Mouse (Mus musculus): ENCODE results near the gene Gm28230. TPM values are rescaled to one million over a fixed set of nuclear protein-coding genes. Genes with fewer than 3 reads are reported as not detected.

Gene Gm28230
- polyA plus RNA-seq, 1 experiment from 2014 or later, result 0.05 TPM

DNA sequence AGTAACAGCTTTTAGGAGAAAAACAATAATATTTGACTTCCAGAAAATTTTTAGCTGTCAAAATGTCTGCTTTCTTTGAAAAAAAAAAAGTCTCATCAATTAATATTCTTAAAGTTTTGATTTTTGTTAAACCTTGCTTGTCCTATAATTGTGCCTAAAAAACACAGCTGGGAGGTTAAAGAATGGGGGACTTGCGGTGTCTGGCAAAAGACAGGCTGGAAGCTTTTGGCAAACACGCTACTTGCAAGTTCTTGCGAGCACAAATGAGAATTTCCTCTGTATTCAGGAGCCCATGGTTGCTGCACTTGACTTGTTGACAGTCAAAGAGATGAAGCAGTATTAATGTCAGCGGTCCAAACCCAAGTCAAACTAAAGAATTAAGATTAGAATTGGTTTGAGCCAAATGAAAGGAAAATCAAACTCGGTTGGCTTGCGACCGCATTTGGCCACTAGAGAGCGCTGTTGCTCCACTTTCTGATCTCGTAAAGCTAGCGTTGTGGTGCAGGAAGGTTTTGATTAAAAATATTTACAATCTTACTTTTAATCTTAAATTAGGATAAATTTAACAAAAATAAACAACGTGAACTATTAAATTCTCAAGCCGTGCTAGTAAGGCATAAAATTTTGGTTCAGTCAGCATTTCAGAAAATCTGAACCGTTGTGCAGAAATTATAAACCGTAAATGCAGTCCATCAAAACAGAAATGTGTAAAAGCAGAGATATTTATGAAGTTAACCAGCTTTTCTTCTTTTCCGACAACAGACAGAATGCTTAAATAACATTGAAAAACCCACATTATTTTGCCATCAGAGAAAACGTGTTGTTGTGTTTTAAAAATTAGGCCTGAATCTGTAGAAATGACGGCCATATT, 24.3 kb upstream of the Gm28230 start:
- H3K4me1 ChIP-seq, result peaks cover 28% of the 10 kb centered on the region
- H3K27ac ChIP-seq, result no peak overlapping the region
- H3K4me2 ChIP-seq, result no peak overlapping the region
- WGBS, result 10% methylated on average over 17 of the region's 17 CpGs
- H3K9me3 ChIP-seq, result no peaks in the 10 kb centered on the region
- no peak for ATAC-seq (ENCODE audit: borderline replicate concordance, extremely low read depth, low FRiP score, low TSS enrichment)
- H3K27me3 ChIP-seq, result peaks cover 98% of the 10 kb centered on the region
- H3K9ac ChIP-seq, result no peak overlapping the region
- no peaks in the 10 kb centered on the region for H3K36me3 ChIP-seq
- H3K4me3 ChIP-seq, result no peak overlapping the region

DNA sequence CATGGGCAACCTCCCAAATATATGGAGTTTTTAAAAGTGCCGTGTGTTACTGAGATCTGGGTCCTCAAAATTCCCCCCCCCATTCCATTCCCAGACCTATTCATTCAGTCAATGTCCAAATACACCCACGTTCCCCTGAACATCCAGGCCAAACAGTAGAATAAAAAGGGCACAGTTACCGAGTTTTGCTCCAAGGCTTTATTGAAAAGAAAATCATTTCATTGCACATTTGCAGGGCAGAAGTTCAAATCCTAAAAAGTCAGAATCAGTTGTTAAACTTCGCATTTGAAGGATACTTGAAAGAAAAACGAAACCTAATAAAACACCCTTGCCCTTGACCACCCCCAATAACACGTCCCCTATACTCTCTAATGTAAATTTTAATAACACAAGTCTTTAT, 23.7 kb upstream of the Gm28230 start:
- peaks cover 24% of the 10 kb centered on the region for H3K4me1 ChIP-seq
- H3K4me2 ChIP-seq, result no peak overlapping the region
- WGBS, result 17% methylated on average over 6 of the region's 6 CpGs
- no peaks in the 10 kb centered on the region for H3K9me3 ChIP-seq
- no peak for ATAC-seq (ENCODE audit: borderline replicate concordance, extremely low read depth, low FRiP score, low TSS enrichment)
- H3K36me3 ChIP-seq, result no peaks in the 10 kb centered on the region
- no peak overlapping the region for H3K4me3 ChIP-seq
- no peak overlapping the region for H3K27ac ChIP-seq
- H3K27me3 ChIP-seq, result peaks cover 98% of the 10 kb centered on the region
- H3K9ac ChIP-seq, result no peak overlapping the region

DNA sequence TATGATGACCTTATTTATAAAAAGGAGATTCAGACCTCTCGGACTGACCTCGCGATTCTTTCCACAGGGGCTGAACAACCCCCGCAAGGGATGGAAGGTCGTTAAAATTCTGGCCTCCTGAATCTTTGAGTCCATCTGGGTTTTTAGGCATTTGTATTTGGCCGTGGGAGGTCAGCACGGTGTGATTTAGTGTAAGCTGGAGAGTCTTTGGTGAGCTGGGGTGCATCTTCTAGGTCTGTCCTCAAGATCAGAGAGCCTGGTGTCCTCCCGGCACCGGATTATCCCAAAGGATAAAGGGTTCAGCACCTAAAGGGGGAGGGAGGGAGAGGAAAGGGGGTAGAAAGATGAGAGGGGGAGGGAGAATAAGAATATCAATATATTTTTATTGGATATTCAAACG, 23.2 kb upstream of the Gm28230 start:
- Histone ChIP-seq H3K4me2 (no peak overlapping the region), H3K27ac (no peak overlapping the region), H3K27me3 (peaks cover 98% of the 10 kb centered on the region), H3K4me3 (no peak overlapping the region), H3K9me3 (no peaks in the 10 kb centered on the region), H3K4me1 (peaks cover 19% of the 10 kb centered on the region), H3K36me3 (no peaks in the 10 kb centered on the region), H3K9ac (no peak overlapping the region)
- ATAC-seq (ENCODE audit: borderline replicate concordance, extremely low read depth, low FRiP score, low TSS enrichment), result no peak
- 7% methylated on average over 10 of the region's 10 CpGs for WGBS

DNA sequence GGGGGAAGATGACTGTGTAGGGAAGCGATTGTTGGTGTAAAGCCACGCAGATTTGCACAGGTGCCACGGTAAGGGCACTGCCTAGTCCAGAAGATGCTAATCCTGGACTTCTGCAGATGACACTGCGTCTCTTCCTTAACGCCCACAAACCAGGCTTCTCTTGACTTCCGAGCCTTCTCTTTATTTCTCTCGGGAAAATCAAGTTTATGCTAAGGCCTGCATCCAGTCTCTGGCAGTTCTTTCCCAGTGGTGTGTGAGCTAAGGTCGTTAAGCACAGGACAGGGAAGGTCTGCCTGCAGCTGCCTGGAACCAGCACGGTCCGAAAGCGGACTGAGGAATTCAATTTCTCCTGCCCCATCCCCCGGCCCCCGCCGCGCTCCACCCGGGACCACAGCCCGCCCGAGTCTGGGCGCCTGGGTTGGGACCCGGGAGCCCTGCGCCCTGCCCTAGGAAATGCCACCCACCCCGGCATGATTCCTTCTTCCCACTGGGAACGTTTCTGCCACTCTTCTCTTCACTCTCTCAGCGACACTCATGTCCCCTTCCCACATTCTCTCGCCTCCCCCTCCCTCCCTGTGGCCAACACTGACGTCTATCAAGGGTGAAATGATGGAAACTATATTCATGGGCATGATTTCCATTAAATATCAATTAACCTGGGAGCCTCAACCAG, 22.7 kb upstream of the Gm28230 start:
- H3K9me3 ChIP-seq, result no peaks in the 10 kb centered on the region
- H3K9ac ChIP-seq, result no peak overlapping the region
- H3K27me3 ChIP-seq, result peaks cover 98% of the 10 kb centered on the region
- no peak overlapping the region for H3K27ac ChIP-seq
- peak overlapping the region; percentile 46; the same call in 1 of the 2 replicates for H3K4me3 ChIP-seq
- H3K4me1 ChIP-seq, result peaks cover 16% of the 10 kb centered on the region
- H3K4me2 ChIP-seq, result no peak overlapping the region
- ATAC-seq (ENCODE audit: borderline replicate concordance, extremely low read depth, low FRiP score, low TSS enrichment), result no peak
- no peaks in the 10 kb centered on the region for H3K36me3 ChIP-seq
- 5% methylated on average over 26 of the region's 26 CpGs for WGBS

DNA sequence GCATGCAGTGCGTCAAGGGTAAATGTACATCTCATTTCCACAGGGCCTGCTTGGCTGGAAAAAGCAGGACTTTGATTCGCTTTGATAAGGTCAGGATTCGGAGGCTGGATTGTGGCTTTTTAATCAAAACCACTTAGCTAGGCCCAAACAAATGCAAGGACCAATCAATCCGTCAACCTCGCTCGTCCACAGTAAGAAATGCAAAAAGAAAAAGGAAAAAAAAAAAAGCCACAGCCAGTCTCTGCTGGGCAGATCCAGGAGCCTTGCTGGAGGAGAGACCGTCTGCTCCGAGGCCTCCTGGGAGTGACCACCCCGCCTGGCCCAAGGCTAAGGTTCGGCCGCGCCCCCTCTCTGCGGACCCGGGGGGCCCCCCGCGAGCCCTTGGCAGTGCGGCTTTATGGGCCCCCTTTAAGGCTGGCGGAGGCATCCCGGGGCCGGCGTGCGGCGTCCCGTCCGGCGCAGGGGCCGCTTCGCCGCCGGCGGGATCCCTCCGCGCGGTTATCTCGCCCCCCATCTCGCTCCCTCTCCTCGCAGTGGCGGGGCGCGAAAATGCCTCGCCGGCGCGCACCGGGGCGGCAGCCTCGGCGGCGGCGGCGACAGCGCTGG, 22.0 kb upstream of the Gm28230 start, which contains the start of gene Hoxd8:
Gene Hoxd8, plus strand, starts transcription at position 223 of the 606 bp plus-strand sequence.
- Histone ChIP-seq H3K27ac (no peak within 1 kb of the TSS), H3K4me3 (peak within 1 kb of the TSS; percentile 46), H3K4me1 (peaks cover 16% of the 10 kb centered on the region), H3K4me2 (peak within 1 kb of the TSS; percentile 83), H3K36me3 (no peaks in the 10 kb centered on the region), H3K9ac (no peak within 1 kb of the TSS), H3K9me3 (no peaks in the 10 kb centered on the region), H3K27me3 (peaks cover 98% of the 10 kb centered on the region)
- under 1% methylated on average over 50 of the region's 52 CpGs for WGBS
- ATAC-seq (ENCODE audit: borderline replicate concordance, extremely low read depth, low FRiP score, low TSS enrichment), result peak; percentile 20; the same call in 1 of the 2 replicates

DNA sequence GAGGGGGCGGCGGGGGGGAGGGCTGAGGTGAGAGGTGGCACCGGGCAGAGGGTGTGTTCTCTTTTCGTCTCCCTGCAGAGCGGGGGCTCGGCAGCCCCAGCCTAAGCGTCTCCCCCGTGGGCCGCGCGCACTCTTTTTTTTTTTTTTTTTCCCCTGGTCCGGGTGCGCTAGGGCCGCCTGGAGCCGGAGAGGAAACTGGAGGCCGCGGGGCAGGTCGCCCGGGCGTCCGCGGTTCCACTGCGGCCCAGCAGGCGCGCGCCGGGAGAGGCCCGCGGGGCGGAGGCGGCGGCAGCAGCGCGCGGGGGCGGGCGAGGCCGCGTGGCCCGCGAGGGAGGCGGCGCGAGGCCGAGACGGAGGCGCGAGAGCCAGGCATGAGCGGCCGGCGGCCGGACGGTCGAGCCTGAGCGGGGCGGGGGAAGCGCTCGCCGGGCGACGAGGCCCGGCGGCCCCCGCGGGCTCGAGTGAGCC, 21.5 kb upstream of the Gm28230 start:
- no peak overlapping the region for H3K9ac ChIP-seq
- H3K4me3 ChIP-seq, result peak overlapping the region; percentile 46
- H3K9me3 ChIP-seq, result no peaks in the 10 kb centered on the region
- 0% methylated on average over 6 of the region's 66 CpGs for WGBS
- peak overlapping the region; percentile 83 for H3K4me2 ChIP-seq
- ATAC-seq (ENCODE audit: borderline replicate concordance, extremely low read depth, low FRiP score, low TSS enrichment), result peak; percentile 44; the same call in 1 of the 2 replicates
- peaks cover 98% of the 10 kb centered on the region for H3K27me3 ChIP-seq
- H3K4me1 ChIP-seq, result peaks cover 16% of the 10 kb centered on the region
- no peak overlapping the region for H3K27ac ChIP-seq
- no peaks in the 10 kb centered on the region for H3K36me3 ChIP-seq

DNA sequence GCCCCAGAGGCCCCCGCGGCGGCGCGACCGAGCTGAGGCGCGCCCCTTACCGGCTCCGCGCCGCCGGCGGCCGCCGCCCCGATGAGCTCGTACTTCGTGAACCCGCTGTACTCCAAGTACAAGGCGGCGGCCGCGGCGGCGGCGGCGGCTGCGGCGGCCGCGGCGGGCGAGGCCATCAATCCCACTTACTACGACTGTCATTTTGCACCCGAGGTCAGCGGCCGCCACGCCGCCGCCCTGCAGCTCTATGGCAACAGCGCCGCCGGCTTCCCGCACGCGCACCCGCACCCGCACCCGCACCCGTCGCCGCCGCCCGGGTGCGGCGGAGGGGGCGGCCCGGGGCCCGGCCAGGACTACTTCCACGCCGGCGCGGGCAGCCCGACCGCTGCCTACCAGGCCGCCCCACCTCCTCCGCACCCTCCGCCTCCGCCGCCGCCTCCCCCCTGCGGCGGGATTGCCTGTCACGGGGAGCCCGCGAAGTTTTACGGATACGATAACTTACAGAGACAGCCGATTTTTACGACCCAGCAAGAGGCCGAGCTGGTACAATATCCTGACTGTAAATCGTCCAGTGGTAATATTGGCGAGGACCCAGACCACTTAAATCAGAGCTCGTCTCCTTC, 20.9 kb upstream of the Gm28230 start:
- 2% methylated on average over 59 of the region's 85 CpGs for WGBS
- H3K4me3 ChIP-seq, result peak overlapping the region; percentile 46
- no peak overlapping the region for H3K27ac ChIP-seq
- H3K36me3 ChIP-seq, result no peaks in the 10 kb centered on the region
- H3K9ac ChIP-seq, result no peak overlapping the region
- H3K4me2 ChIP-seq, result peak overlapping the region; percentile 83
- peak; percentile 58; the same call in 1 of the 2 replicates for ATAC-seq (ENCODE audit: borderline replicate concordance, extremely low read depth, low FRiP score, low TSS enrichment)
- H3K9me3 ChIP-seq, result no peaks in the 10 kb centered on the region
- H3K4me1 ChIP-seq, result peaks cover 16% of the 10 kb centered on the region
- H3K27me3 ChIP-seq, result peaks cover 98% of the 10 kb centered on the region

DNA sequence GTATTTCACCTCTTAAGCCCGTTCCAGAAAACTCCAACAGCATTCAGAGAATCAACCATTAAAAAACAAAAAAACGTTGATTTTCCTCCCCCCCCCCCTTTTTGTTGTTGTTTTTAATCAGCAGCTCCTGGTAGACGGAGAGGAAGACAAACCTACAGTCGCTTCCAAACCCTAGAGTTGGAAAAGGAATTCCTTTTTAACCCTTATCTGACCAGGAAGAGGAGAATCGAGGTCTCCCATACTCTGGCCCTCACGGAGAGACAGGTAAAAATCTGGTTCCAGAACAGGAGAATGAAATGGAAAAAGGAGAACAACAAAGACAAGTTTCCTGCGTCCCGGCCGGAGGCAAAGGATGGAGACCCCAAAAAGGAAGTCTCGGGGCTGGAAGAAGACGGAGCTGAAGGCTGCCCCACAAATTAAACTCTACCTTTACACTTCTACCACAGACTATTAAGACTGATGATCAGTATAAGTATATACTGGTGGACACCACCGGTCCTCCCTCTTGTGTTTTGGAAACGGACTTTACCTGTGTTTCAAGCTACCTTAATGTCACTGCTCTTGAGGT, 20.1 kb upstream of the Gm28230 start:
- WGBS, result 2% methylated on average over 13 of the region's 13 CpGs
- no peak for ATAC-seq (ENCODE audit: borderline replicate concordance, extremely low read depth, low FRiP score, low TSS enrichment)
- H3K4me3 ChIP-seq, result no peak overlapping the region

DNA sequence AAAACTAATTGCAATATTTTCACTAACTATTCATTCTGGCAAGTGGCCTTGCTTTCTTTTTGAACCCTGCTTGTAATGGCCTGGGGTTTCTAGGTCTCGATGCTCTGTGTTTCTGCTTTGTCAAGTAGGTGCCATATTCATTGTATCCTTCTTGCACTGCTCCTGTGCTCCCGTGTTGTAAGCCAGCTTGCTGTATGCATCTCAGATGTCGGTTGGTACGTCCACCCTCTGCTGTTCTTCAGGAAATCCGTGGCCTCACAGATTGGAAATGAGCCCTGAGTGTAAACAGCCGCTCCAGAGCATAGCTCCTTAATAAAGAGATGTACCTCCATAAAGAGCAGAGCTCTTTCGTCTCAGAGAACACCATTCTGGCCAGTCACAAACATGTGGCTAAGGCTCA, 18.9 kb upstream of the Gm28230 start:
- ATAC-seq (ENCODE audit: borderline replicate concordance, extremely low read depth, low FRiP score, low TSS enrichment), result no peak
- H3K9me3 ChIP-seq, result no peaks in the 10 kb centered on the region
- H3K4me3 ChIP-seq, result no peak overlapping the region
- H3K4me1 ChIP-seq, result peaks cover 24% of the 10 kb centered on the region
- WGBS, result 10% methylated on average over 7 of the region's 7 CpGs
- H3K36me3 ChIP-seq, result no peaks in the 10 kb centered on the region
- H3K9ac ChIP-seq, result no peak overlapping the region
- H3K27me3 ChIP-seq, result peaks cover 99% of the 10 kb centered on the region
- no peak overlapping the region for H3K4me2 ChIP-seq
- H3K27ac ChIP-seq, result no peak overlapping the region

More for the DNA sequence above, 20.1 kb upstream of the Gm28230 start:
- H3K4me2 ChIP-seq, result no peak overlapping the region
- H3K36me3 ChIP-seq, result no peaks in the 10 kb centered on the region
- no peak overlapping the region for H3K27ac ChIP-seq
- H3K9me3 ChIP-seq, result no peaks in the 10 kb centered on the region
- no peak overlapping the region for H3K9ac ChIP-seq
- peaks cover 16% of the 10 kb centered on the region for H3K4me1 ChIP-seq
- H3K27me3 ChIP-seq, result peaks cover 98% of the 10 kb centered on the region

DNA sequence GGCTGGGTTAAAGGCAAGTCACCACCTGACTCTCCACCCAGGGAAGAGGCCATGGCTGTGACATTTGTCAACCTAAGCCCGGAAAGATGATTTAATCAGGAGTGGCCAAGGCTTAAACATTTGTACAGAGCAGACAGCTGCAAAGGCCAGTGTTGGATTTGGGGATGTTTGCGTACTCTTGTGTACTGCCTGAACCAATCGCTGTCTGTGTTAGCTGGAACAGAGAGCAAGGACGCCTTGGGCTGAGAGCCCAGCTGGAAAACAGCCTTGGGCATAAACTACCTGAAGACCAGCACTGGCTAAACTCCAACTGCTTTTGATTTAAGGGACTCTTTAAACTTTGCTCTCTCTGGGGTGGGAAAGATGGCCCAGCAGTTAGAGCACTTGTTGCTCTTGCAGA, 17.9 kb upstream of the Gm28230 start:
- WGBS, result 10% methylated on average over 4 of the region's 4 CpGs

More for the DNA sequence above, 17.9 kb upstream of the Gm28230 start:
- no peak overlapping the region for H3K4me3 ChIP-seq
- H3K9ac ChIP-seq, result no peak overlapping the region
- H3K4me1 ChIP-seq, result peaks cover 24% of the 10 kb centered on the region
- no peak overlapping the region for H3K27ac ChIP-seq
- no peaks in the 10 kb centered on the region for H3K36me3 ChIP-seq
- H3K27me3 ChIP-seq, result peaks cover 99% of the 10 kb centered on the region
- no peak overlapping the region for H3K4me2 ChIP-seq
- ATAC-seq (ENCODE audit: borderline replicate concordance, extremely low read depth, low FRiP score, low TSS enrichment), result no peak
- no peaks in the 10 kb centered on the region for H3K9me3 ChIP-seq
